Mouse (Mus musculus): ENCODE data around the gene Ripk3. TPM values are rescaled to one million over a fixed set of nuclear protein-coding genes. Genes with fewer than 3 reads are reported as not detected.

Gene Ripk3
- total RNA-seq, 2 experiments from 2014 or later, result 1.3 to 1.7 TPM

GRCm38 (mm10) chr14:55795380-55796163 is 6.9 kb upstream of the Ripk3 start:
- DNase-seq, result peak; percentile 20

- DNase-seq, result peak; percentile 5
These were observed 5.3 kb upstream of the Ripk3 start for GRCm38 (mm10) chr14:55793946-55794345.

GRCm38 (mm10) chr14:55793461-55793860 is 4.8 kb upstream of the Ripk3 start:
- DNase-seq, result peak; percentile 1

GRCm38 (mm10) chr14:55787731-55788130 is 934 bp downstream of the Ripk3 start:
- peak; percentile 3 for DNase-seq

GRCm38 (mm10) chr14:55785195-55785594 is 3.5 kb downstream of the Ripk3 start:
- no peak for DNase-seq

GRCm38 (mm10) chr14:55783958-55784235 is 4.8 kb downstream of the Ripk3 start, which contains the start of gene Adcy4:
Adcy4 (minus strand) TSS chr14:55784095.
- DNase-seq, result peak; percentile 11

- peak; percentile 33 for DNase-seq
These were observed 5.3 kb downstream of the Ripk3 start for GRCm38 (mm10) chr14:55783171-55783957.

GRCm38 (mm10) chr14:55782361-55782960 is 6.2 kb downstream of the Ripk3 start:
- DNase-seq, result peak; percentile 5

- peak; percentile 55 for DNase-seq
These were observed 7.4 kb downstream of the Ripk3 start for GRCm38 (mm10) chr14:55781310-55781709.

GRCm38 (mm10) chr14:55780736-55781135 is 7.9 kb downstream of the Ripk3 start:
- peak; percentile 3 for DNase-seq

- peak; percentile 7 for DNase-seq
These were observed 9.0 kb downstream of the Ripk3 start for GRCm38 (mm10) chr14:55779656-55780055.

GRCm38 (mm10) chr14:55778686-55779085 is 10.0 kb downstream of the Ripk3 start:
- DNase-seq, result peak; percentile 3

GRCm38 (mm10) chr14:55777806-55778205 is 10.9 kb downstream of the Ripk3 start:
- DNase-seq, result no peak

- no peak for DNase-seq
These were observed 11.5 kb downstream of the Ripk3 start for GRCm38 (mm10) chr14:55777176-55777575.

GRCm38 (mm10) chr14:55776711-55777110 is 12.0 kb downstream of the Ripk3 start:
- no peak for DNase-seq

GRCm38 (mm10) chr14:55769087-55769703 is 19.5 kb downstream of the Ripk3 start:
- DNase-seq, result no peak

GRCm38 (mm10) chr14:55768555-55768954 is 20.1 kb downstream of the Ripk3 start:
- no peak for DNase-seq

GRCm38 (mm10) chr14:55767519-55768414 is 20.9 kb downstream of the Ripk3 start:
- DNase-seq, result peak; percentile 55

- DNase-seq, result no peak
These were observed 23.0 kb downstream of the Ripk3 start, which contains the start of gene Ltb4r1 for GRCm38 (mm10) chr14:55765696-55766095. Ltb4r1 (plus strand) TSS chr14:55765962.

GRCm38 (mm10) chr14:55763166-55763565 is 25.5 kb downstream of the Ripk3 start:
- DNase-seq, result no peak
